In the genomic region with DNA sequence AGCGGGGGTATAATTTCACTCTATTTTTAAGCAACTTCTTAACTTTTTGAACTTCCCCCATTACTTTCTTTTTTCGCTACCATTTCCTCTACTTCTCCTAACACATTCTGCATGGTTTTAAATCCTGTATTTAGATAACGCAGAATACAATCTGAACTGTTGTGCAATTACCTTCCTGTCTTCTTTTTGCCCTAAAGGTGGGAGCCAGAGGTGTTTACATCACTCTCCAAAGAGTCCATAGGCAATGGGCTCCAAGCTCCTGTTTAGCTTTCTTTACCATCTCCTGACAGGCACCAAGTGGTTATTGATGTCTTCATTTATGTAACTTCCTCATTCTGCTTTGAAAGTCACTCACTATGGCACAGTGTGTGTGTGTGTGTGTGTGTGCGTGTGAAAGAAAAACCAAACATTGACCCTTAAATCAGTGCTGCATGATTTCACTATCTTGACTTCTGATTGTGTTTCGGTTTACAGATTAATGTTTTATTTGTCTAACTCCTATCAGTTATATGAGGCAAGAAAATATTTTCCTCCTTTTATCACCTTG, we compare ENCODE assay signal across 22 mouse cellular contexts. TPM values are rescaled to one million over a fixed set of nuclear protein-coding genes. Genes with fewer than 3 reads are reported as not detected.
A peak's percentile ranks its signal among the peaks of the same experiment; 100 is the strongest.
DNase-seq lines count a peak whose midpoint lies in the region; TF ChIP-seq lines count a peak whose summit lies in the region.
"Had no signal": no experiment of that assay in that cellular context is flagged by ENCODE, and none has a peak within 500 bp of the region (broad histone marks: within the 10 kb centered on the region; RNA-seq: fewer than 3 reads in every experiment).

No protein-coding gene starts in this region.

- peak overlapping the region; percentile 94 for H3K27ac ChIP-seq in spleen, adult 2 months (ENCODE audit: insufficient read depth, low read length)
- H3K27ac ChIP-seq in macrophage: peak overlapping the region; percentile 38
- H3K27ac ChIP-seq: forebrain, embryonic 13.5 days; hindbrain, embryonic 15.5 days; left cerebral cortex, adult 2 months; lung, embryonic 15.5 days had no signal

- no peaks in the 10 kb centered on the region for H3K27me3 ChIP-seq in spleen, adult 2 months (ENCODE audit: control insufficient read depth, insufficient read depth, low read length)
- no peaks in the 10 kb centered on the region for H3K27me3 ChIP-seq in splenic B cell, adult 2 months (ENCODE audit: control insufficient read depth, insufficient read depth, low read length, poor library complexity, severe bottlenecking)
- H3K27me3 ChIP-seq: forebrain, embryonic 13.5 days; hindbrain, embryonic 15.5 days; lung, embryonic 15.5 days had no signal

- TF ChIP-seq CTCF in spleen, adult 2 months (IDR thresholded peaks at IDR 0.05; ENCODE audit: extremely low read depth, insufficient read depth, insufficient read length, insufficient replicate concordance): no peak

- 28% methylated on average over 5 of the region's 5 CpGs for WGBS in spleen, adult 2 months
- 9% methylated on average over 5 of the region's 5 CpGs for WGBS in macrophage (ENCODE audit: missing documents)

- no peaks in the 10 kb centered on the region for H3K79me2 ChIP-seq in macrophage (ENCODE audit: inconsistent target)

- no peak overlapping the region for H3K4me3 ChIP-seq in spleen, adult 2 months (ENCODE audit: extremely low read depth, insufficient read depth, insufficient read length)
- H3K4me3 ChIP-seq in macrophage (ENCODE audit: inconsistent target): no peak overlapping the region
- H3K4me3 ChIP-seq: erythroblast, embryonic 14.5 days; forebrain, embryonic 13.5 days; hindbrain, embryonic 15.5 days; left cerebral cortex, adult 2 months; lung, embryonic 15.5 days had no signal

- DNase-seq in spleen, adult 2 months (ENCODE audit: low read depth in 1 of 2, low spot score in 2 of 2): peak; percentile 58 to 63
- no peak for DNase-seq in spleen, adult 12 weeks (ENCODE audit: low spot score)
- peak; percentile 54 for DNase-seq in MEL-GATA-1-ER (ENCODE audit: extremely low read depth, low read depth)
- DNase-seq in splenic B cell, adult 2 months (ENCODE audit: low read depth, low spot score): peak; percentile 84
- no peak for DNase-seq in cerebellum, adult 11 months
- DNase-seq in cerebellum, adult 11-12 months: no peak
- no peak for DNase-seq in kidney, postnatal 14 days
- DNase-seq: adrenal gland, adult 2 months; cerebellum, adult 18-20 months; gastrocnemius, postnatal 10 days; heart, postnatal 36 days; kidney, postnatal 4 days; layer of hippocampus, adult 9-11 months; left cerebral cortex, postnatal 4 days; thymus, postnatal 14 days had no signal

- TF ChIP-seq POLR2A in spleen, adult 2 months (IDR thresholded peaks at IDR 0.05; ENCODE audit: low read depth, low read length): no peak

- peaks cover 11% of the 10 kb centered on the region for H3K4me1 ChIP-seq in spleen, adult 2 months (ENCODE audit: control insufficient read depth, insufficient read depth, insufficient read length)
- H3K4me1 ChIP-seq: forebrain, embryonic 13.5 days; hindbrain, embryonic 15.5 days; lung, embryonic 15.5 days had no signal

- H3K36me3 ChIP-seq in spleen, adult 2 months (ENCODE audit: control insufficient read depth, insufficient read depth, low read length): peaks cover 18% of the 10 kb centered on the region
- H3K36me3 ChIP-seq in macrophage (ENCODE audit: inconsistent target): peaks cover 83% of the 10 kb centered on the region
- peaks cover 20% of the 10 kb centered on the region for H3K36me3 ChIP-seq in splenic B cell, adult 2 months (ENCODE audit: control insufficient read depth, insufficient read depth, low read length, poor library complexity, severe bottlenecking)
- H3K36me3 ChIP-seq: lung, embryonic 15.5 days had no signal

RNA-seq across cellular contexts. Expression of a gene that starts 27.1 kb away (rescaled TPM):
- polyA plus RNA-seq in spleen, adult 2 months (2012; rRNA removed): 0.94 and 1.2 TPM in 2 replicates
- total RNA-seq in macrophage (2018; cell fraction: chromatin; rRNA removed): 1 to 10 TPM in 18 of 26 experiments, under 1 TPM in 8; 0.29 to 4.9 (median 1.5) TPM
- 1 to 10 TPM in 3 of 26 experiments, under 1 TPM in 23; 0.05 to 1.2 (median 0.62) TPM for total RNA-seq in macrophage (2018; cell fraction: cytosol; rRNA removed)
- 10 to 100 TPM in 1 of 26 experiments, 1 to 10 TPM in 15, under 1 TPM in 9, not detected in 1; 0.42 to 14.2 (median 1.3) TPM for total RNA-seq in macrophage (2018; cell fraction: nucleus; rRNA removed)
- polyA plus RNA-seq in macrophage (2018): 0.65 to 2.4 TPM (median 0.70 TPM) in 3 replicates
- polyA plus RNA-seq: liver, adult 2 months had no signal

Comparison
In these comparisons a context has a peak if more than half of its experiments do, and no peak if none do; other contexts are left out.
1. DNase-seq: peak in spleen, adult 2 months (2 of 2), MEL-GATA-1-ER (single experiment) and splenic B cell, adult 2 months (single experiment); none in spleen, adult 12 weeks (single experiment), cerebellum, adult 11 months (single experiment), cerebellum, adult 11-12 months (single experiment) and kidney, postnatal 14 days (single experiment).